Mouse (Mus musculus): ENCODE data around the gene Gm9857. TPM values are rescaled to one million over a fixed set of nuclear protein-coding genes. Genes with fewer than 3 reads are reported as not detected.

The Gm9857 gene
- polyA plus RNA-seq, 1 experiment from 2014 or later = not detected

- peaks cover 6% of the 10 kb centered on the region for H3K4me1 ChIP-seq (ENCODE audit: control insufficient read depth, low read depth, low read length)
- H3K36me3 ChIP-seq (ENCODE audit: control insufficient read depth, insufficient read depth) = no peaks in the 10 kb centered on the region
- no peak for ATAC-seq (ENCODE audit: low read depth)
- no peak overlapping the region for H3K27ac ChIP-seq (ENCODE audit: low read length)
- no peaks in the 10 kb centered on the region for H3K9me3 ChIP-seq (replicated peaks; ENCODE audit: control insufficient read depth, low read length)
- H3K27me3 ChIP-seq (ENCODE audit: control insufficient read depth, insufficient read depth, low read depth, low read length) = no peaks in the 10 kb centered on the region
- no peak overlapping the region for H3K9ac ChIP-seq (ENCODE audit: low read depth, low read length)
- no peak overlapping the region for H3K4me3 ChIP-seq (ENCODE audit: low read depth, low read length)
- H3K4me2 ChIP-seq (ENCODE audit: low read depth, low read length) = no peak overlapping the region
- WGBS (ENCODE audit: insufficient replicate concordance) = 41% methylated on average over 4 of the region's 4 CpGs
Measured at GRCm38 (mm10) chr3:108916857-108917256, 23.4 kb downstream of the Gm9857 start.

- H3K36me3 ChIP-seq (ENCODE audit: control insufficient read depth, insufficient read depth) = no peaks in the 10 kb centered on the region
- no peak overlapping the region for H3K4me3 ChIP-seq (ENCODE audit: low read depth, low read length)
- H3K4me2 ChIP-seq (ENCODE audit: low read depth, low read length) = no peak overlapping the region
- no peak for ATAC-seq (ENCODE audit: low read depth)
- H3K4me1 ChIP-seq (ENCODE audit: control insufficient read depth, low read depth, low read length) = no peaks in the 10 kb centered on the region; the same call in 1 of the 2 replicates
- 60% methylated on average over 1 of the region's 1 CpGs for WGBS (ENCODE audit: insufficient replicate concordance)
- no peaks in the 10 kb centered on the region for H3K9me3 ChIP-seq (replicated peaks; ENCODE audit: control insufficient read depth, low read length)
- H3K27me3 ChIP-seq (ENCODE audit: control insufficient read depth, insufficient read depth, low read depth, low read length) = no peaks in the 10 kb centered on the region
- H3K9ac ChIP-seq (ENCODE audit: low read depth, low read length) = no peak overlapping the region
- H3K27ac ChIP-seq (ENCODE audit: low read length) = no peak overlapping the region
Measured at GRCm38 (mm10) chr3:108915999-108916398, 24.2 kb downstream of the Gm9857 start.

GRCm38 (mm10) chr3:108911548-108912413 lies 28.5 kb downstream of the Gm9857 start, which contains the start of gene Prpf38b:
Gene Prpf38b, minus strand, starts transcription at chr3:108911727.
- WGBS (ENCODE audit: insufficient replicate concordance) = under 1% methylated on average over 53 of the region's 53 CpGs
- peak within 1 kb of the TSS; percentile 98 for H3K9ac ChIP-seq (ENCODE audit: low read depth, low read length)
- peaks cover 10% of the 10 kb centered on the region for H3K4me1 ChIP-seq (ENCODE audit: control insufficient read depth, low read depth, low read length)
- peak within 1 kb of the TSS; percentile 99 for H3K27ac ChIP-seq (ENCODE audit: low read length)
- H3K36me3 ChIP-seq (ENCODE audit: control insufficient read depth, insufficient read depth) = peaks cover 14% of the 10 kb centered on the region
- ATAC-seq (ENCODE audit: low read depth) = peak; percentile 97
- peak within 1 kb of the TSS; percentile 96 for H3K4me3 ChIP-seq (ENCODE audit: low read depth, low read length)
- H3K27me3 ChIP-seq (ENCODE audit: control insufficient read depth, insufficient read depth, low read depth, low read length) = no peaks in the 10 kb centered on the region
- no peaks in the 10 kb centered on the region for H3K9me3 ChIP-seq (replicated peaks; ENCODE audit: control insufficient read depth, low read length)
- H3K4me2 ChIP-seq (ENCODE audit: low read depth, low read length) = peak within 1 kb of the TSS; percentile 92

GRCm38 (mm10) chr3:108911081-108911547 lies 29.1 kb downstream of the Gm9857 start:
- Histone ChIP-seq H3K9me3 (replicated peaks; ENCODE audit: control insufficient read depth, low read length) (no peaks in the 10 kb centered on the region), H3K4me1 (ENCODE audit: control insufficient read depth, low read depth, low read length) (peaks cover 10% of the 10 kb centered on the region), H3K27ac (ENCODE audit: low read length) (peak overlapping the region; percentile 99), H3K4me3 (ENCODE audit: low read depth, low read length) (peak overlapping the region; percentile 96), H3K4me2 (ENCODE audit: low read depth, low read length) (peak overlapping the region; percentile 92), H3K36me3 (ENCODE audit: control insufficient read depth, insufficient read depth) (peaks cover 18% of the 10 kb centered on the region), H3K9ac (ENCODE audit: low read depth, low read length) (peak overlapping the region; percentile 98), H3K27me3 (ENCODE audit: control insufficient read depth, insufficient read depth, low read depth, low read length) (no peaks in the 10 kb centered on the region)
- under 1% methylated on average over 44 of the region's 44 CpGs for WGBS (ENCODE audit: insufficient replicate concordance)
- peak; percentile 80 for ATAC-seq (ENCODE audit: low read depth)

- Histone ChIP-seq H3K9me3 (replicated peaks; ENCODE audit: control insufficient read depth, low read length) (no peaks in the 10 kb centered on the region), H3K4me3 (ENCODE audit: low read depth, low read length) (peak overlapping the region; percentile 96), H3K4me2 (ENCODE audit: low read depth, low read length) (peak overlapping the region; percentile 92), H3K27me3 (ENCODE audit: control insufficient read depth, insufficient read depth, low read depth, low read length) (no peaks in the 10 kb centered on the region), H3K36me3 (ENCODE audit: control insufficient read depth, insufficient read depth) (peaks cover 23% of the 10 kb centered on the region), H3K4me1 (ENCODE audit: control insufficient read depth, low read depth, low read length) (peaks cover 10% of the 10 kb centered on the region), H3K27ac (ENCODE audit: low read length) (peak overlapping the region; percentile 99), H3K9ac (ENCODE audit: low read depth, low read length) (peak overlapping the region; percentile 98)
- WGBS (ENCODE audit: insufficient replicate concordance) = under 1% methylated on average over 32 of the region's 32 CpGs
- ATAC-seq (ENCODE audit: low read depth) = no peak
Measured at GRCm38 (mm10) chr3:108910303-108911080, 29.8 kb downstream of the Gm9857 start.

GRCm38 (mm10) chr3:108902934-108903333 lies 37.3 kb downstream of the Gm9857 start:
- Histone ChIP-seq H3K36me3 (ENCODE audit: control insufficient read depth, insufficient read depth) (peaks cover 48% of the 10 kb centered on the region), H3K27me3 (ENCODE audit: control insufficient read depth, insufficient read depth, low read depth, low read length) (no peaks in the 10 kb centered on the region), H3K9me3 (replicated peaks; ENCODE audit: control insufficient read depth, low read length) (no peaks in the 10 kb centered on the region), H3K4me2 (ENCODE audit: low read depth, low read length) (no peak overlapping the region), H3K4me1 (ENCODE audit: control insufficient read depth, low read depth, low read length) (no peaks in the 10 kb centered on the region), H3K4me3 (ENCODE audit: low read depth, low read length) (no peak overlapping the region), H3K27ac (ENCODE audit: low read length) (no peak overlapping the region), H3K9ac (ENCODE audit: low read depth, low read length) (no peak overlapping the region)
- ATAC-seq (ENCODE audit: low read depth) = no peak
- 64% methylated on average over 6 of the region's 6 CpGs for WGBS (ENCODE audit: insufficient replicate concordance)

GRCm38 (mm10) chr3:108902038-108902437 lies 38.2 kb downstream of the Gm9857 start:
- no peaks in the 10 kb centered on the region for H3K9me3 ChIP-seq (replicated peaks; ENCODE audit: control insufficient read depth, low read length)
- H3K4me1 ChIP-seq (ENCODE audit: control insufficient read depth, low read depth, low read length) = no peaks in the 10 kb centered on the region
- H3K4me3 ChIP-seq (ENCODE audit: low read depth, low read length) = no peak overlapping the region
- H3K27me3 ChIP-seq (ENCODE audit: control insufficient read depth, insufficient read depth, low read depth, low read length) = no peaks in the 10 kb centered on the region
- WGBS (ENCODE audit: insufficient replicate concordance) = 42% methylated on average over 2 of the region's 2 CpGs
- H3K9ac ChIP-seq (ENCODE audit: low read depth, low read length) = no peak overlapping the region
- no peak overlapping the region for H3K27ac ChIP-seq (ENCODE audit: low read length)
- peaks cover 41% of the 10 kb centered on the region for H3K36me3 ChIP-seq (ENCODE audit: control insufficient read depth, insufficient read depth)
- ATAC-seq (ENCODE audit: low read depth) = no peak
- H3K4me2 ChIP-seq (ENCODE audit: low read depth, low read length) = no peak overlapping the region

- Histone ChIP-seq H3K4me2 (ENCODE audit: low read depth, low read length) (no peak overlapping the region), H3K4me3 (ENCODE audit: low read depth, low read length) (no peak overlapping the region), H3K27ac (ENCODE audit: low read length) (no peak overlapping the region), H3K4me1 (ENCODE audit: control insufficient read depth, low read depth, low read length) (no peaks in the 10 kb centered on the region), H3K9me3 (replicated peaks; ENCODE audit: control insufficient read depth, low read length) (no peaks in the 10 kb centered on the region), H3K36me3 (ENCODE audit: control insufficient read depth, insufficient read depth) (peaks cover 31% of the 10 kb centered on the region), H3K27me3 (ENCODE audit: control insufficient read depth, insufficient read depth, low read depth, low read length) (no peaks in the 10 kb centered on the region), H3K9ac (ENCODE audit: low read depth, low read length) (no peak overlapping the region)
- no peak for ATAC-seq (ENCODE audit: low read depth)
- 87% methylated on average over 5 of the region's 5 CpGs for whole genome bisulfite sequencing (ENCODE audit: insufficient replicate concordance)
Measured at GRCm38 (mm10) chr3:108900681-108901080, 39.6 kb downstream of the Gm9857 start.

All from liver, embryonic 16.5 days (tissue).